Mouse (Mus musculus): ENCODE measurements around the gene Ciart.

- TF ChIP-seq POLR2A (IDR thresholded peaks at IDR 0.05; ENCODE audit: extremely low read depth, insufficient read depth, low read length): no peak
- TF ChIP-seq CTCF (IDR thresholded peaks at IDR 0.05; ENCODE audit: extremely low read depth, insufficient read depth, low read length): no peak
These were observed 2.3 kb upstream of the Ciart start for GRCm38 (mm10) chr3:95884400-95884799.
